Mouse (Mus musculus): Measurements from ENCODE around the gene Txndc15. TPM values are rescaled to one million over a fixed set of nuclear protein-coding genes. Genes with fewer than 3 reads are reported as not detected.
A peak's percentile ranks its signal among the peaks of the same experiment; 100 is the strongest.
"Not testable (repeated sequence)": the region's sequence is repeated elsewhere in the genome, so short reads cannot be mapped to it uniquely, and the experiment has no call there.

Txndc15 gene
- total and polyA plus RNA-seq, 2 experiments from 2014 or later = 93.4 to 137 TPM

GRCm38 (mm10) chr13:55686107-55686633 is 28.3 kb upstream of the Txndc15 start:
- Histone ChIP-seq H3K36me3 (ENCODE audit: insufficient read depth, low read length) (no peaks in the 10 kb centered on the region), H3K4me1 (ENCODE audit: insufficient read depth, low read length) (no peaks in the 10 kb centered on the region), H3K27me3 (ENCODE audit: insufficient read depth, low read length) (no peaks in the 10 kb centered on the region), H3K9ac (replicated peaks; ENCODE audit: low read length, poor library complexity, severe bottlenecking) (no peak overlapping the region), H3K27ac (ENCODE audit: low read depth, low read length) (peak overlapping the region; percentile 55), H3K9me3 (ENCODE audit: low read length) (no peaks in the 10 kb centered on the region), H3K4me3 (ENCODE audit: low read depth, low read length) (no peak overlapping the region), H3K4me2 (ENCODE audit: low read depth, low read length, poor library complexity, severe bottlenecking) (no peak overlapping the region)
- ATAC-seq (ENCODE audit: low FRiP score) = peak; percentile 52; the same call in 1 of the 2 replicates
- peak; percentile 68 for DNase-seq (ENCODE audit: low spot score)
- TF ChIP-seq CTCF (IDR thresholded peaks at IDR 0.05) = no peak
- 66% methylated on average over 9 of the region's 9 CpGs for WGBS

GRCm38 (mm10) chr13:55687927-55688602 is 26.4 kb upstream of the Txndc15 start:
- DNase-seq (ENCODE audit: low spot score) = no peak
- ATAC-seq (ENCODE audit: low FRiP score) = no peak
- no peak overlapping the region for H3K27ac ChIP-seq (ENCODE audit: low read depth, low read length)

GRCm38 (mm10) chr13:55692535-55693242 is 21.8 kb upstream of the Txndc15 start, which contains the start of gene B230219D22Rik:
Gene B230219D22Rik, plus strand, starts transcription at chr13:55693124.
- Histone ChIP-seq H3K4me3 (ENCODE audit: low read depth, low read length) (peak within 1 kb of the TSS; percentile 96), H3K27ac (ENCODE audit: low read depth, low read length) (peak within 1 kb of the TSS; percentile 98), H3K27me3 (ENCODE audit: insufficient read depth, low read length) (no peaks in the 10 kb centered on the region), H3K36me3 (ENCODE audit: insufficient read depth, low read length) (no peaks in the 10 kb centered on the region), H3K9ac (replicated peaks; ENCODE audit: low read length, poor library complexity, severe bottlenecking) (peak within 1 kb of the TSS; percentile 100), H3K4me2 (ENCODE audit: low read depth, low read length, poor library complexity, severe bottlenecking) (peak within 1 kb of the TSS; percentile 71), H3K4me1 (ENCODE audit: insufficient read depth, low read length) (peaks cover 11% of the 10 kb centered on the region), H3K9me3 (ENCODE audit: low read length) (no peaks in the 10 kb centered on the region)
- WGBS = 4% methylated on average over 41 of the region's 51 CpGs
- DNase-seq (ENCODE audit: low spot score) (peak; percentile 96), ATAC-seq (ENCODE audit: low FRiP score) (peak; percentile 98)
- TF ChIP-seq CTCF (IDR thresholded peaks at IDR 0.05) = peak; percentile 48

More at GRCm38 (mm10) chr13:55687927-55688602, 26.4 kb upstream of the Txndc15 start:
- WGBS = 17% methylated on average over 4 of the region's 4 CpGs
- no peaks in the 10 kb centered on the region for H3K36me3 ChIP-seq (ENCODE audit: insufficient read depth, low read length)
- H3K9ac ChIP-seq (replicated peaks; ENCODE audit: low read length, poor library complexity, severe bottlenecking) = no peak overlapping the region; the same call in 1 of the 2 replicates
- no peak for TF ChIP-seq CTCF (IDR thresholded peaks at IDR 0.05)
- H3K9me3 ChIP-seq (ENCODE audit: low read length) = no peaks in the 10 kb centered on the region
- H3K27me3 ChIP-seq (ENCODE audit: insufficient read depth, low read length) = no peaks in the 10 kb centered on the region
- no peaks in the 10 kb centered on the region for H3K4me1 ChIP-seq (ENCODE audit: insufficient read depth, low read length)
- H3K4me2 ChIP-seq (ENCODE audit: low read depth, low read length, poor library complexity, severe bottlenecking) = no peak overlapping the region
- no peak overlapping the region for H3K4me3 ChIP-seq (ENCODE audit: low read depth, low read length)

- Histone ChIP-seq H3K4me1 (ENCODE audit: insufficient read depth, low read length) (peaks cover 11% of the 10 kb centered on the region), H3K9ac (replicated peaks; ENCODE audit: low read length, poor library complexity, severe bottlenecking) (peak overlapping the region; percentile 100), H3K9me3 (ENCODE audit: low read length) (no peaks in the 10 kb centered on the region), H3K4me2 (ENCODE audit: low read depth, low read length, poor library complexity, severe bottlenecking) (peak overlapping the region; percentile 71), H3K4me3 (ENCODE audit: low read depth, low read length) (peak overlapping the region; percentile 96), H3K27ac (ENCODE audit: low read depth, low read length) (peak overlapping the region; percentile 98), H3K36me3 (ENCODE audit: insufficient read depth, low read length) (no peaks in the 10 kb centered on the region), H3K27me3 (ENCODE audit: insufficient read depth, low read length) (no peaks in the 10 kb centered on the region)
- ATAC-seq (ENCODE audit: low FRiP score) (peak; percentile 77), DNase-seq (ENCODE audit: low spot score) (peak; percentile 12)
- WGBS = under 1% methylated on average over 38 of the region's 70 CpGs
- TF ChIP-seq CTCF (IDR thresholded peaks at IDR 0.05) = no peak
These were observed 21.2 kb upstream of the Txndc15 start for GRCm38 (mm10) chr13:55693243-55693721.

- DNase-seq (ENCODE audit: low spot score) = no peak
- WGBS = 19% methylated on average over 8 of the region's 8 CpGs
- Histone ChIP-seq H3K4me3 (ENCODE audit: low read depth, low read length) (peak overlapping the region; percentile 96), H3K27ac (ENCODE audit: low read depth, low read length) (no peak overlapping the region), H3K9me3 (ENCODE audit: low read length) (no peaks in the 10 kb centered on the region), H3K4me1 (ENCODE audit: insufficient read depth, low read length) (peaks cover 11% of the 10 kb centered on the region), H3K9ac (replicated peaks; ENCODE audit: low read length, poor library complexity, severe bottlenecking) (peak overlapping the region; percentile 100), H3K4me2 (ENCODE audit: low read depth, low read length, poor library complexity, severe bottlenecking) (peak overlapping the region; percentile 71), H3K27me3 (ENCODE audit: insufficient read depth, low read length) (no peaks in the 10 kb centered on the region), H3K36me3 (ENCODE audit: insufficient read depth, low read length) (no peaks in the 10 kb centered on the region)
- no peak for TF ChIP-seq CTCF (IDR thresholded peaks at IDR 0.05)
- ATAC-seq (ENCODE audit: low FRiP score) = no peak
These were observed 20.3 kb upstream of the Txndc15 start for GRCm38 (mm10) chr13:55694110-55694509.

GRCm38 (mm10) chr13:55695989-55696388 is 18.5 kb upstream of the Txndc15 start:
- WGBS = no CpG with 5 or more reads among the region's 3 CpGs
- not testable (repeated sequence) for H3K9ac ChIP-seq (replicated peaks; ENCODE audit: low read length, poor library complexity, severe bottlenecking)

More at GRCm38 (mm10) chr13:55695989-55696388, 18.5 kb upstream of the Txndc15 start:
- H3K27ac ChIP-seq (ENCODE audit: low read depth, low read length); H3K4me3 ChIP-seq (ENCODE audit: low read depth, low read length); DNase-seq (ENCODE audit: low spot score); ATAC-seq (ENCODE audit: low FRiP score); H3K36me3 ChIP-seq (ENCODE audit: insufficient read depth, low read length); H3K4me2 ChIP-seq (ENCODE audit: low read depth, low read length, poor library complexity, severe bottlenecking); H3K27me3 ChIP-seq (ENCODE audit: insufficient read depth, low read length); H3K9me3 ChIP-seq (ENCODE audit: low read length): not testable (repeated sequence)
- peaks cover 11% of the 10 kb centered on the region for H3K4me1 ChIP-seq (ENCODE audit: insufficient read depth, low read length)
